In the genomic region with DNA sequence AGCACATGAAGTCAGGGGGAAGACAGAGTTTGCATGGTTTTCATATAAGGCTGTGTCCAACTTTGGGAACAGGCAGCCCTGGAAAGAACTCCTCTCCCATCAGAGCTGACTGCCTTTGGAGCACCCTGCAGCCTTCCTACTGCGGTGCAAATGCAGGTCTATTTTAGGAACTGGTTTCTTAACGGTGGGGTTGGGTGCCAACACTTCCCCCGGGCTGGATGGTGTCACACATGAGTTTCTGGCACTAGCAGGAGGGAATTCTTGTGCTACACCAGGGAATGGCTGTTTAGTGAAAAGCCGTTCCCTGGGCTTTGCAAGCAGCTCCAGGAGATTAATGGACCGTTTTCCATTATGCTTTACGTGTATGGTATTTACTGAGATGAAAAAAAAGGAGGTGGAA, we compare ENCODE assay signal across 8 mouse cellular contexts. TPM values are rescaled to one million over a fixed set of nuclear protein-coding genes. Genes with fewer than 3 reads are reported as not detected.
DNase-seq lines count a peak whose midpoint lies in the region; ATAC-seq and TF ChIP-seq lines count a peak whose summit lies in the region.

No protein-coding gene starts in this region.

- no peak for TF ChIP-seq CTCF in hindbrain, postnatal 0 days (IDR thresholded peaks at IDR 0.05; ENCODE audit: low read depth)

- intact Hi-C loops in left cerebral cortex, postnatal 25 days (cut with DNase I) = loop anchor here (5.0 kb wide), 1 partner anchor 55 kb away; a partner anchor contains a TSS

- ATAC-seq in hindbrain, postnatal 0 days = 0 out of 2 replicates have a peak, but pooled peaks have one; percentile 11

- no peak overlapping the region for H3K9ac ChIP-seq in hindbrain, postnatal 0 days (replicated peaks; ENCODE audit: low read length)

- no peak overlapping the region for H3K4me2 ChIP-seq in hindbrain, postnatal 0 days (ENCODE audit: low read depth, low read length)

- peak overlapping the region; percentile 11; the same call in 1 of the 2 replicates for H3K27ac ChIP-seq in hindbrain, postnatal 0 days

- peaks cover 3% of the 10 kb centered on the region; the same call in 1 of the 2 replicates for H3K36me3 ChIP-seq in hindbrain, postnatal 0 days (ENCODE audit: insufficient read depth, low read length)

- WGBS in hindbrain, postnatal 0 days = 20% methylated on average over 6 of the region's 6 CpGs

- no peaks in the 10 kb centered on the region for H3K27me3 ChIP-seq in hindbrain, postnatal 0 days (ENCODE audit: insufficient read depth, low read length)

- no peak overlapping the region for H3K4me3 ChIP-seq in hindbrain, postnatal 0 days (ENCODE audit: low read length)

- no peaks in the 10 kb centered on the region for H3K9me3 ChIP-seq in hindbrain, postnatal 0 days (ENCODE audit: low read length)

- DNase-seq in adrenal gland, adult 2 months = peak; percentile 34
- DNase-seq in adrenal gland, adult 18-20 months (ENCODE audit: low spot score in 2 of 2) = no peak
- peak; percentile 20 for DNase-seq in brain, embryonic 18.5 days (ENCODE audit: low read depth, low spot score)
- DNase-seq in gastrocnemius, postnatal 10 days = peak; percentile 52
- DNase-seq in hindbrain, postnatal 0 days (ENCODE audit: low spot score) = peak; percentile 32
- peak; percentile 68 to 96 for DNase-seq in left cerebral cortex, postnatal 25 days (ENCODE audit: low spot score in 2 of 2)
- peak; percentile 88 for DNase-seq in telencephalon, adult 2 months (ENCODE audit: low read depth, low spot score)
- no peak for DNase-seq in embryo, embryonic 10.5 days (ENCODE audit: low spot score)

- H3K4me1 ChIP-seq in hindbrain, postnatal 0 days (ENCODE audit: insufficient read depth, low read length) = no peaks in the 10 kb centered on the region

RNA-seq across cellular contexts. Expression of a gene that starts 54.3 kb away (rescaled TPM):
- total RNA-seq in adrenal gland, adult 2 months (2021) = 10 to 100 TPM; 12.5 to 21.3 TPM
- 24.7 and 29.6 TPM in 2 replicates for polyA plus RNA-seq in adrenal gland, adult 2 months (2012; rRNA removed)
- total RNA-seq in adrenal gland, adult 18-20 months (2021) = 10 to 100 TPM; 15.9 to 20.5 TPM
- total RNA-seq in gastrocnemius, postnatal 10 days (2021) = 1 to 10 TPM; 2.3 to 3.6 TPM
- total RNA-seq in hindbrain, postnatal 0 days (2014; rRNA removed) = 2.7 and 2.8 TPM in 2 replicates
- polyA plus RNA-seq in hindbrain, postnatal 0 days (2015; fragmentation: Nextera tagmentation; extraction: Ambion mirVana) = 0.28 and 0.38 TPM in 2 replicates
- 1 to 10 TPM; 1.0 to 1.2 TPM for total RNA-seq in left cerebral cortex, postnatal 25 days (2021)

Comparison
In these comparisons a context has a peak if more than half of its experiments do, and no peak if none do; other contexts are left out.
1. DNase-seq: peak in adrenal gland, adult 2 months (single experiment), brain, embryonic 18.5 days (single experiment), gastrocnemius, postnatal 10 days (single experiment), hindbrain, postnatal 0 days (single experiment), left cerebral cortex, postnatal 25 days (2 of 2) and telencephalon, adult 2 months (single experiment); none in adrenal gland, adult 18-20 months (0 of 2) and embryo, embryonic 10.5 days (single experiment).